Mouse (Mus musculus) olfactory bulb, adult 2 months (tissue): ENCODE measurements around the gene Cox18.
"Not testable (repeated sequence)": the region's sequence is repeated elsewhere in the genome, so short reads cannot be mapped to it uniquely, and the experiment has no call there.

Experiments
- CTCF ChIP-seq: fragments of 200-500 bp; IDR thresholded peaks from 2 replicates; pipeline ENCODE4 v1.5.1; 2012; ENCODE audit warnings: low read depth, mild to moderate bottlenecking, low read length, moderate library complexity; ENCODE audit not compliant: insufficient read depth
- POLR2A ChIP-seq: fragments of 200-500 bp; IDR thresholded peaks from 2 replicates; pipeline ENCODE4 v1.6.1; 2012; ENCODE audit warnings: mild to moderate bottlenecking, low read depth, low read length, moderate library complexity; ENCODE audit not compliant: insufficient read depth

DNA sequence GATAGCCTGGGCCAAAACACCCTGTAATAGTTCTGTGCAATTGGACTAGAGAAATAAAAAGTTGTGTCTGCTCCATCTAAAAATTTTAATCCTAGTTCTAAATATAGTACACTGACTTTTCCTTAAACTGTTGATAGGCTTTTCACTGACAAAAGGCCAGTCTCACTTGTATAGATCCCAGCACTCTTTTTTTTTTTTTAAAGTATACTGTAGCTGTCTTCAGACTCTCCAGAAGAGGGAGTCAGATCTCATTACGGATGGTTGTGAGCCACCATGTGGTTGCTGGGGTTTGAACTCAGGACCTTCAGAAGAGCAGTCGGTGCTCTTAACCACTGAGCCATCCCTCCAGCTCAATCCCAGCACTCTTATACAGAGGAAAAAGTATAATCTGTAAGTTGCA is 38.4 kb upstream of the Cox18 start:
- not testable (repeated sequence) for TF ChIP-seq CTCF, POLR2A
